Mouse (Mus musculus) cortical plate, adult 2 months (tissue): ENCODE measurements around the gene Mmp19.

Experiments used
- CTCF ChIP-seq: fragments of 200-500 bp; IDR thresholded peaks from 2 replicates; pipeline ENCODE4 v1.5.1; 2011; ENCODE audit warnings: mild to moderate bottlenecking, control low read depth, low read length; ENCODE audit not compliant: insufficient read depth; ENCODE audit errors: extremely low read depth
- POLR2A ChIP-seq: fragments of 200-500 bp; IDR thresholded peaks from 2 replicates; pipeline ENCODE4 v1.6.1; 2011; ENCODE audit warnings: mild to moderate bottlenecking, low read length, control low read depth; ENCODE audit not compliant: insufficient read depth; ENCODE audit errors: extremely low read depth

GRCm38 (mm10) chr10:128850339-128850738, 59.6 kb downstream of the Mmp19 start:
- TF ChIP-seq CTCF (no peak), POLR2A (no peak)
